Mouse (Mus musculus) layer of hippocampus, adult 18-20 months (tissue): ENCODE data around the gene Shisal1. TPM values are rescaled to one million over a fixed set of nuclear protein-coding genes. Genes with fewer than 3 reads are reported as not detected.

Source experiments
- DNase-seq, 2 experiments: peaks; one replicate each; pipeline ENCODE4 v3.0.0; 2022; ENCODE audit warnings: low spot score in 2 of 2
- long read RNA-seq: library from polyadenylated mRNA; stranded (forward); transcript quantifications from one replicate; pipeline ENCODE4 v2.0.0, GENCODE M21; 2021
- total RNA-seq, 2 experiments: library from RNA; stranded (reverse); gene quantifications; 2 replicates each; pipeline ENCODE4 v1.2.3; 2021

Shisal1 gene
- 10 to 100 TPM; 55.5 to 61.5 TPM for total RNA-seq
- long read RNA-seq, full-length matches to known transcripts = 1 of 86 reads
- long read RNA-seq, partial matches to known transcripts = 2 of 86 reads
- long read RNA-seq, other reads (novel, unspliced or antisense) = 83 of 86 reads

GRCm38 (mm10) chr15:84446997-84447396 is at the start of gene Shisal1:
Gene Shisal1, minus strand, starts transcription at chr15:84447097.
- no peak for DNase-seq

DNA sequence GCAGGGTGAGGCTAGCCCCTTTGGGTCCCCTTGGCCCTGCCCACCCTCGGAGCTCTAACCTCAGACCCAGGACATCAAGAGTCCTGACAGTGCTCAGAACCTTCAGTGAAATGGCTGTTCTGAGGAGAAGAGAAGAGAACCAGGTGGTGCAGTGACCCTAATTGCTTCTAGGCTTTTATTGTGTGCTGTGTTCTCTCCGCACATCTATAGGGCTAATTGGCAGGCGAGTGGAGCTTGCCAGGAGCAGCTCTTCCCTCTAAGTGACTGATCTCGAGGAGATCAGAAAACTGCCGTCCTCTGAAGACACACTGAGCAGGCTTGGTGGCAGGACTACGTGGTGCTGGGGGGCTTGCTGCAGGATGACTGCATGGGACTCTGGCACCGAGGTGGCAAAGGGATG is 43.6 kb upstream of the Shisal1 start:
- DNase-seq = no peak

DNA sequence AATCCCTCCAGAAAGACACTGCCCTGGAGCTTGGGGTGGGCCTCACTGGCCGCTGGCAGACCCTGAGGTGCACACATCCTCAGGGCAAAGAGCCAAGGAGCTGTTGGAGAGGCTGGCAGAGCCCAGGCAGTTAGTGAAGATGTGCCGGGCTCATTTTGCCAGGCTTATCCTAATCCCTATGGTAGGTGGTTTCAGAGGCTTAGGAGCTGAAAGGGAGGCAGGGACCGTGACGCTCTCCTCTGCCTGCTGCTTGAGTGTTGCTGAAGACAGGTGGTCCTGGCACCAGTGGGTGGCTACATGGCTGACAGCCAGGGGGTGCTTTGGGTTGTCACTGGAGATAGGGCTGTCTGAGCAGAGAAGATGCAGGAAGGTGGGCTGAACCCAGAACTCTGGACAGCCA is 37.4 kb upstream of the Shisal1 start:
- peak in 1 of 2 experiments; percentile 26 for DNase-seq

- DNase-seq = no peak
Observed at GRCm38 (mm10) chr15:84483622-84484021, 36.7 kb upstream of the Shisal1 start.

- no peak for DNase-seq
Observed at GRCm38 (mm10) chr15:84481259-84481877, 34.5 kb upstream of the Shisal1 start.

- DNase-seq = peak in 1 of 2 experiments; percentile 23
Observed at GRCm38 (mm10) chr15:84469391-84469790, 22.5 kb upstream of the Shisal1 start.

- no peak for DNase-seq
Observed at GRCm38 (mm10) chr15:84467761-84468160, 20.9 kb upstream of the Shisal1 start.

DNA sequence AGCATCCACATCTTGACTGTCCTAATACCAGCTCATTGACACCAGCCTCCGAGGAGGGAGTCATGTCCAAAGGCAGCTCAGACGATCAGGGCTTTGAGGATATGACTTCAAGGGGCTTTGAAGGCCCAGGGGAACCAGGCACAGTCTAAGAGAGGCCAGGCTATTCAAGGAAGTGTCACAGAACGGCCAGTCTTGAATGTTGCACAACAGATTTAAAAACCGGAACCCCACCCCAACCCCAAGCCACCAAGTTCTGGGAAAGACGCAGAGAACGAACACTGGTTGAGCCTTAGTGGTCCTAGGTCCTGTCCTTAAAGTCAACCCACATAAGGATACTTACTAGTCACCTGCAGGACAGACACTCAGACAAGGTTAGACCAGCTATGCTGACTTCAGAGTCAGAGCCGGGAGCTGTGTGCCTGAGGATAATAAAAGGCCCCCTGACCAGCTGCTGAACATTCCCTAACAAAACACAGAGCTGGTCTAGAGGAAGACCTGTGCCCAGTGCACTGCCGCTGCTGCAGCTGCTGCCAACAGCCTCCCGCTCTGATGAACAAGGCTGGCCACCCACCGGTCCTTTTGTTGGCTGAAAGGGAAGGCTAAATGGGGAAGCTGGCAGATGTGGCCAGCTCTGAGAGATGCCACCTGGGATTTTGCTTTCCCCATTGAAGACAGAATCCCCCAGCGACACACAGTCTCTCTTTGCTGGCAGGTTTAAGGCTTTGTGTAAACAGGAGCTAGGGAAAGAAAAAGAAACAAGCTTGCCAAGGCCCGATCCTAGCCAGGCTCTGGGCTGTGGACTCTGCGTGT is 19.8 kb upstream of the Shisal1 start:
- no peak for DNase-seq

GRCm38 (mm10) chr15:84461429-84461828 is 14.5 kb upstream of the Shisal1 start:
- no peak for DNase-seq

GRCm38 (mm10) chr15:84458983-84459382 is 12.1 kb upstream of the Shisal1 start:
- no peak for DNase-seq

- no peak for DNase-seq
Observed at GRCm38 (mm10) chr15:84455286-84455685, 8.4 kb upstream of the Shisal1 start.

GRCm38 (mm10) chr15:84453091-84453490 is 6.2 kb upstream of the Shisal1 start:
- no peak for DNase-seq

DNA sequence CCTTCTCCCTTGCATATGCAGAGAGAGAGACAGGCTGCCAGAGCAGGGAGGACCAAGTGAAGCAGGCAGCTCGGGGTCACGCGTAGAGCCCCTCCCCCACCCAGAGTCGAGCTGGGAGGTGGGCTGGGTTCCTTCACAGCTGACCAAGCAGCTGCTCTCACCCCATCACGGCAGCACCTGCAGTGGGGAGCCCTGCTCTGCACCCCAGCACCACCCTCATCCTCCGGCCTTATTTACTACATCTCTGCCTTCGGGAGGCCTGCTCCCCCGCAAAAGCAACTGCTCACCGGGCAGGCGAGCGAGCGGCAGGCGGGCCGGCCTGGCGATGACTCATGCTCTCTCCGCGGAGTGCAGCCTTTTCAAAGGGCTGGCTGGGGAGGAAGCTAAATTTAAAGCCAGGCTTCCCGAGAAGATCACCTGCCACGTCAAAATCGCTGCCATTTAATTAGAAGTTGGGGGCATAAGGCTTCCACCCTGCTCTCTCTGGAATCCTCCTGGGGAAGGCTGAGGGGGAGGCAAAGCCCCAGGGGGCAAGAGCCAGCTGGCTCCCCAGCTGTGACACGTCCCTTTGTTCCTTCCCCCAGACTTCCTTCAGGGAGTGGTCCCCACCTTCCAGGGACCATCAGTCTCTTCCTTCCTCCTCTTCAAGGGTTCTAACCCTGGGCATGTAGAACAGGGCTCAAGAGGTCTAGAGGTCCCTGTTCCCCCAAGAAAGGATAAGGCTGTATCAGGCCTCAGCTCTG is 3.7 kb upstream of the Shisal1 start:
- peak; percentile 71 to 77 for DNase-seq

DNA sequence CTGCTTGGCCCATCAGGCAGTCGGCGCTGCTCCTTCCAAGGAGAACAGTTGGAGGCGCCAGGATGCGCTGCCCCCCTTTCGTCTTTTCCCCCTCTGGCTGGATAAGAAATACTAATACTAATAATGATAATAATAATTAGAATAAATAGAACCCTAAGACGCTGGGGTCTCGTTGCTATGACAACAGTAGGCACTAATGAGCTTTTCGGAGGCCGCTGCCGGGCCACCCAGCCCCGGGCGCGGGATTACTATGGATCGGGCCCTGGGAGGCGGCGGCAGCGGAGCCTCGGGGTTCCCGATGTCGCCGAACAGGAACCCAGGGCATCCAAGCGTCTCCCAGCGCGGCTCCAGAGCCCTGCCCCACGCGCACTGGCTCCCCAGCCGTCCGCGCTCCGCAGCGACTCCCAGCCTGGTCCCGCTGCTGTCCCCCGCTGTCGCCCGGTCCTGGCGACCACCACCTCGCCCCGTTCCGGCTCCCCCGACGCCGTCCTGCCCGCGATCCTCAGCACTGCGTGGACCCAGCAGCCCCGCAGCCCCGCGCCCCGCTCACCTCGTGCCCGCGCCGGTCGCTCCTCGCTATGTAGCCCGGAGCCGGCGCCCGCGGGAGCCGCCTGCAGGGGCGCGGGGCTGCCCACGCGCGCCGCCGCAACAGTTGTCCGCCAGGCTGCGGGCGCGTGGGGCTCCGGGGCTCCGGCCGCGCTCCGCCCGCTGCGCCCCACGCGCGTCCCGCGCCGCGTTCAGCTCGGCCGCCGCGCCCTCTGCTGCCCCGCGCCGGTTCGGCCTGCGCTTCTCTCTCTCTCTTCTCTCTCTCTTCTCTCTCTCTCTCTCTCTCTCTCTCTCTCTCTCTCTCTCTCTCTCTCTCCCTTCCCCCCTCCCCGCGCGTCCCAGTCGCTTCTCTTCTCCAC is 833 bp downstream of the Shisal1 start:
- DNase-seq = peak in 1 of 2 experiments; percentile 41

DNA sequence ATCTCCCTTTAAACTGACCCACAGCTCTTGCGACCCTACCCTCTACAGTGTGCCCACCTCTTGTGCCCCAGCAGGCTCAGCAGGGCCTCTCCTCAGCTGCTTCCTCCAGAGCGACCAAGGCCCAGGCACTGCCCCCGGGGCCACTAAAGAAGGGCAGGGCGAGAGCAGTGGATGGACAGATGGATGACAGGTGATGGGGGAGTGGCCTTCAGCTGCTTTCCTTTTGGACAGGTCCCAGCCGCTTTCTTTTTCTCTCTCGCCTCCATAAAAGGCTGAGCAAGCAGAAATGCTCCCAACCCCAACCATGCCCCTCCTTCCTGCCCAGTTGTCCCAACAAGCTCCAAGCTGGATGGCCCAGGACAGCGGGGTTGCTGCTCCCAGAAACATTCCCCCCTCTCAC is 2.7 kb downstream of the Shisal1 start:
- no peak for DNase-seq

DNA sequence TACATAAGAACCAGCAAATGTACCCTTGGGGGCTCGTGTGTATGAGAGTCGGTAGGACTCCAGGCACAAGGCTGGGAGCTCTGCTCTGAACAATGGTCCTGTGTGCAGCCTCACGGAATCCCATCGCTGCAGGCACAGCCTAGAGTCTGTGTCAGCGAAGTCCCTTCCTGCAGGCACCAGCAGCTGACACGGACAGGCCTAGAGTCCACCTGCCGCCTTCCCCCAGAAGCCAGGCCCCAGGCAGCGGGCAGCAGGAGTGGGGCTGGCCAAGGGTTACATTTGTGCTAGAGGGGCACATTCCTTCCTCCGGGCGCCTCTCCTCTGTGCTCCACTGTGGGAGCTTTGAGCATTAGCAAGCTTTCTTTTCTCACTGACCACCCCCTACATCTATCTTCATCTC is 3.3 kb downstream of the Shisal1 start:
- DNase-seq = no peak

- DNase-seq = no peak
Observed at GRCm38 (mm10) chr15:84441682-84442315, 5.1 kb downstream of the Shisal1 start.

DNA sequence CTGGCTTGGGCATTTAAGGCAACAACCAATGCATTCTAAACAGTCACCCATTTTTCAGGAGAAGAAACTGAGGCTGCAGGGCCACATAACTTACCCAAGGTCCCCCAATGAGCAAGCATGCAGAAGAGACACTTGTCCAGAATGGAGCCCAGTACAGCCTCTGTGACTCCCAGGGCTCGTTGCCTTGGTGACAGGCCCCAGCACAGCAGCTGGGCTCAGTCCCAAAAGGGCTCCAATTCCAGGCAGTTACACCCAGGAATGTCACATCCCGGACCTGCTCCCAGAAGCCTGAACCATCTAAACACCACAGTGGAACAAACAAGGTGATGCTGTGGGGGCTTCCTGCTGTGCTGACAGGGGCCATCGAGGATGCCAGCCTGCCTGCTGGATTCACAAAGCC is 6.1 kb downstream of the Shisal1 start:
- no peak for DNase-seq

DNA sequence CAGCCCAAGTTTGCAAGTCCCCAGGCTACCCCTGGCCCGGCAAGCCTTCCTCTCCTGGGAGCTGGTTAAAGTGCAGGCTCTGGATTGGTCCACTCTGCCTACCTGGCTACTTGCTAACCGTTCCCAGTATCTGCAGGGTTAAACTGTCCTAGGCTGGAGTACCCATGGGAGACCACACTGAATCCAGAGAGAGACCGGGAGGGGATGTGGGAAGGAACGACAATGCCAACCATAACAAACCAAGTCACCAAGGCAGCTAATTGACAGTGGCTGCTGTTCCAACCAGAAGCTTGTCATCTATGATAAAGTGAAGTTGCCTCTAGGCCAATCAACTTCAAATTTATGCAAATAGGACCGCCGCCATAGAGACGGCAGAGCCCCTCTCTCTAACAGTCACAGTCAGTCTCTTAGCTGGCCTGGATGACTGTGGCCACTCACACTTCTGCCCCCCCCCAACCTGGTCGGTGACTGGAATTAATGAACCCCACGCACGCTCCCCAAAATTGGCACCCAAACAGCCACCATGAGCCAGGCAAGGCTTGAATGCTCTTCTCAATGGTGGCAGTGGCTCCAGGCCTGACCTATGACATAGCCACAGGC is 13.2 kb downstream of the Shisal1 start:
- no peak for DNase-seq

- no peak for DNase-seq
Observed at GRCm38 (mm10) chr15:84430482-84430881, 16.4 kb downstream of the Shisal1 start.
